Mouse (Mus musculus) midbrain, postnatal 0 days (tissue): ENCODE data around the gene Hspa1l. TPM values are rescaled to one million over a fixed set of nuclear protein-coding genes. Genes with fewer than 3 reads are reported as not detected.
"Not testable (repeated sequence)": the region's sequence is repeated elsewhere in the genome, so short reads cannot be mapped to it uniquely, and the experiment has no call there.

Experiments used
- ATAC-seq: fragments of 200-750 bp; cut with Nextera tagmentation; 2 replicates; pipeline ENCODE4 v1.8.0; 2017; ENCODE audit warnings: moderate number of reproducible peaks, mild to moderate bottlenecking, moderate TSS enrichment, moderate library complexity; ENCODE audit not compliant: low FRiP score
- DNase-seq: peaks from one replicate; pipeline ENCODE4 v3.0.0-alpha.2; 2015; ENCODE audit warnings: low spot score
- H3K27ac ChIP-seq: fragments of 300-500 bp; sonication (generic); 2 replicates; pipeline ENCODE4 v1.5.1; 2014; ENCODE audit warnings: low read depth, mild to moderate bottlenecking, low read length, mixed read lengths
- H3K27me3 ChIP-seq: fragments of 300-500 bp; sonication (generic); 2 replicates; pipeline ENCODE4 v1.6.1; 2014; ENCODE audit warnings: low read length, control low read depth, mixed read lengths; ENCODE audit not compliant: insufficient read depth
- H3K36me3 ChIP-seq: fragments of 300-500 bp; sonication (generic); 2 replicates; pipeline ENCODE4 v1.6.1; 2014; ENCODE audit warnings: low read length, control low read depth, mixed read lengths; ENCODE audit not compliant: insufficient read depth
- H3K4me1 ChIP-seq: fragments of 300-500 bp; sonication (generic); 2 replicates; pipeline ENCODE4 v1.6.1; 2014; ENCODE audit warnings: mild to moderate bottlenecking, control low read depth, antibody characterized with exemption, low read length, mixed read lengths; ENCODE audit not compliant: insufficient read depth
- H3K4me2 ChIP-seq: fragments of 300-500 bp; sonication (generic); 2 replicates; pipeline ENCODE4 v1.6.1; 2014; ENCODE audit warnings: low read depth, mild to moderate bottlenecking, low read length, mixed read lengths; ENCODE audit not compliant: poor library complexity, severe bottlenecking
- H3K4me3 ChIP-seq: fragments of 300-500 bp; sonication (generic); 2 replicates; pipeline ENCODE4 v1.5.1; 2014; ENCODE audit warnings: low read depth, mild to moderate bottlenecking, low read length, moderate library complexity
- H3K9ac ChIP-seq: fragments of 300-500 bp; sonication (generic); replicated peaks from 2 replicates; pipeline ENCODE4 v1.6.1; 2014; ENCODE audit warnings: mild to moderate bottlenecking, low read length, moderate library complexity, mixed read lengths; ENCODE audit not compliant: poor library complexity, severe bottlenecking
- H3K9me3 ChIP-seq: fragments of 300-500 bp; sonication (generic); 2 replicates; pipeline ENCODE4 v1.6.1; 2016; ENCODE audit warnings: low read length, control low read depth
- CTCF ChIP-seq: IDR thresholded peaks from 2 replicates; pipeline ENCODE4 v1.5.1; 2016; ENCODE audit warnings: antibody characterized with exemption, mild to moderate bottlenecking
- WGBS: fragments of 180-500 bp; shearing (Covaris S2); extraction: QIAGEN DNeasy Blood & Tissue Kit; methylation state at CpG from one replicate; pipeline ENCODE4 v1.1.7; 2014; 5-methylcytosine and 5-hydroxymethylcytosine counted together
- polyA plus RNA-seq: library from polyadenylated mRNA; unstranded; fragments of >200 nt; fragmentation: Nextera tagmentation; extraction: Ambion mirVana; gene quantifications from 2 replicates; pipeline ENCODE4 v1.2.1, GENCODE M21; 2015
- total RNA-seq: library from RNA; depleted of rRNA; stranded (reverse); fragments of >200 nt; gene quantifications from 2 replicates; pipeline ENCODE4 v1.2.3, GENCODE M21; 2014

The Hspa1l gene
- total and polyA plus RNA-seq, 2 experiments from 2014 or later: 0.73 to 1.4 TPM

DNA sequence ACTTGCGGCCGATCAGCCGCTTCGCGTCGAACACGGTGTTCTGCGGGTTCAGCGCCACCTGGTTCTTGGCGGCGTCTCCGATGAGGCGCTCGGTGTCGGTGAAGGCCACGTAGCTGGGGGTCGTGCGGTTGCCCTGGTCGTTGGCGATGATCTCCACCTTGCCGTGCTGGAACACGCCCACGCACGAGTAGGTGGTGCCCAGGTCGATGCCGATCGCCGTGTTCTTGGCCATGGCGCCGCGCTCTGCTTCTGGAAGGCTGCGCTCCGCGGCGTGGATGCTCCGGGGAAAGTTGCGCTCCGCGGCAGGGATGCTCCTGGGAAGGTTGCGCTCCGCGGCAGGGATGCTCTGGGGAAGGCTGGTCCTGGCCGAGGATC is 822 bp upstream of the Hspa1l start:
- not testable (repeated sequence) for H3K4me1 ChIP-seq, H3K9ac ChIP-seq, H3K36me3 ChIP-seq, ATAC-seq, DNase-seq, H3K9me3 ChIP-seq, H3K27ac ChIP-seq
- Histone ChIP-seq H3K4me3 (peak overlapping the region; percentile 37), H3K4me2 (peak overlapping the region; percentile 64; the same call in 1 of the 2 replicates), H3K27me3 (peaks cover 18% of the 10 kb centered on the region)
- WGBS: under 1% methylated on average over 14 of the region's 43 CpGs

DNA sequence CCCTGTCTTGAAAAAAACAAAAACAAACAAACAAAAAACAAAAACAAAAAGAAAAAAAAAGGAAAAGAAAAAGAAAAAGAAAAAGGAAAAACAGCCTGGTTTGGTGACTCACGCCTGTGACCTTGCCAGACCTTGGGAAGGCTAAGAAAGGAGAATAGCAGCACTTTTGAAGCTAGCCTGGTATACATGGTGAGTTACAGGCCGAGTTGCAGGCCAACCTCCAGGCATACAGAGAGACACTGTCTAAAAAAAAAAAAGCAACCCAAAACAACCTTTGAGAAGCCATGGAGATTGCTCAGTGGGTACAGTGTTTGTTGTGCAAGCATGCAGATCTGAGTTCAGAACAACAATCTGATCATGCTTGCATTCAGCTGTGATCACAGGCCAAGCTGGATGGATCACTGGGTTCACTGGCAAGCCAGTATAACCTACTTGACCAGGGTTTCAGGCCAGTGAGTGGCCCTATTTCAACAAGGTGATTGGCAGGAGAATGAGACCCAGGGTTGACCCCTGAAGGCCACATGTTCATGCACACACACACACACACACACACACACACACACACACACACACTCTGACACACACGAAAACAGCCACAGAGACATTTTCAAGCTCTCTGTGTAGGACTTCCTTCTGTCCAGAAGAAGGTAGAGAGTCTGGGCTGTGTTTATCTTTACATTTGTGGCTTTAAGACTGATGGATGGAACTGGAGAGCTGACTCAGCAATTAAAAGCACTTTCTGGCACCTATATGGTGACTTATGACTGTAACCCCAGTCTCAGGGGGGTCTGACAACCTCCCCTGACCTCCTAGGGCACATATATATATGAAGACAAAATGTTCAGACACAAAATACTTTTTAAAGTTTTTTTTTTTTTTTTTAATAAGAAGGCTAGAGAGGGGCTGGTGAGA is 3.3 kb downstream of the Hspa1l start:
- Histone ChIP-seq H3K27ac (no peak overlapping the region), H3K4me2 (no peak overlapping the region), H3K4me3 (no peak overlapping the region), H3K27me3 (no peaks in the 10 kb centered on the region), H3K9me3 (no peaks in the 10 kb centered on the region), H3K36me3 (no peaks in the 10 kb centered on the region), H3K4me1 (peaks cover 4% of the 10 kb centered on the region; the same call in 1 of the 2 replicates), H3K9ac (no peak overlapping the region)
- DNase-seq (no peak), ATAC-seq (no peak)
- WGBS: 81% methylated on average over 3 of the region's 3 CpGs
- TF ChIP-seq CTCF: no peak

DNA sequence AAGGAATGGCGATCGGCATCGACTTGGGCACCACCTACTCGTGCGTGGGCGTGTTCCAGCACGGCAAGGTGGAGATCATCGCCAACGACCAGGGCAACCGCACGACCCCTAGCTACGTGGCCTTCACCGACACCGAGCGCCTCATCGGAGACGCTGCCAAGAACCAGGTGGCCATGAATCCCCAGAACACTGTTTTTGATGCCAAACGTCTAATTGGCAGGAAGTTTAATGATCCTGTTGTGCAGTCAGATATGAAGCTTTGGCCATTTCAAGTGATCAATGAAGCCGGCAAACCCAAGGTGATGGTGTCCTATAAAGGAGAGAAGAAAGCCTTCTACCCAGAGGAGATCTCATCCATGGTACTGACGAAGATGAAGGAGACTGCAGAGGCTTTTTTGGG is 4.5 kb downstream of the Hspa1l start:
- Histone ChIP-seq H3K4me3 (no peak overlapping the region), H3K4me2 (no peak overlapping the region), H3K4me1 (peaks cover 4% of the 10 kb centered on the region; the same call in 1 of the 2 replicates), H3K9ac (no peak overlapping the region), H3K27me3 (no peaks in the 10 kb centered on the region), H3K27ac (no peak overlapping the region), H3K9me3 (no peaks in the 10 kb centered on the region), H3K36me3 (no peaks in the 10 kb centered on the region)
- 96% methylated on average over 20 of the region's 20 CpGs for whole genome bisulfite sequencing
- no peak for TF ChIP-seq CTCF
- ATAC-seq (no peak), DNase-seq (no peak)

DNA sequence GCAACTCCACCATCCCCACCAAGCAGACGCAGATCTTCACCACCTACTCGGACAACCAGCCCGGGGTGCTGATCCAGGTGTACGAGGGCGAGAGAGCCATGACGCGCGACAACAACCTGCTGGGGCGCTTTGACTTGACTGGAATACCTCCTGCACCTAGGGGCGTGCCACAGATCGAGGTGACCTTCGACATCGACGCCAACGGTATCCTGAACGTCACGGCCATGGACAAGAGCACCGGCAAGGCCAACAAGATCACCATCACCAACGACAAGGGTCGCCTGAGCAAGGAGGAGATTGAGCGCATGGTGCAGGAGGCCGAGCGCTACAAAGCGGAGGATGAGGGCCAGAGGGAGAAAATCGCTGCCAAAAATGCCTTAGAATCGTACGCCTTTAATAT is 5.7 kb downstream of the Hspa1l start:
- no peaks in the 10 kb centered on the region for H3K36me3 ChIP-seq
- H3K9ac ChIP-seq: no peak overlapping the region
- H3K27ac ChIP-seq: no peak overlapping the region
- no peaks in the 10 kb centered on the region for H3K9me3 ChIP-seq
- ATAC-seq (no peak), DNase-seq (no peak)
- no peaks in the 10 kb centered on the region; the same call in 1 of the 2 replicates for H3K4me1 ChIP-seq
- 90% methylated on average over 27 of the region's 27 CpGs for WGBS
- no peak overlapping the region for H3K4me3 ChIP-seq
- no peak overlapping the region for H3K4me2 ChIP-seq
- no peaks in the 10 kb centered on the region for H3K27me3 ChIP-seq
- no peak for TF ChIP-seq CTCF

DNA sequence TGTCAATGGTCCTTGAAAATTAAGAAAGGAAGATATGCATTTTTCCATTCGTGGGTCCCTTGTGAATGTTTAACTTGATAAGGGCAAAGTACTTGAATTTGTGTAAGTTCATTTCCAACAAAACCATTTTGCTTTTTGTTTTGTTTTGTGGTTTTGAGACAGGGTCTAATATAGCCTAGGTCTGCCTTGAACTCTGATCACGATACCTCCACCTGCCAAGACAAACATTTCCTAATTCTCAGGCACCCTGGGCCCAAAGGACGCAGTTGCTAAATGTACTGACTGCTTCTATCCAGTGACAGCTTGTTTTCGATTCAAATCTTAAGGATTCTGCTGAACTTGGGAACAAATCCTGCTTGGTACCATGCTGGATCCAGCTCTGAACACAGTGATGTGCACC is 7.1 kb downstream of the Hspa1l start:
- no peak for TF ChIP-seq CTCF
- WGBS: 94% methylated on average over 4 of the region's 4 CpGs
- H3K9me3 ChIP-seq: no peaks in the 10 kb centered on the region
- H3K27me3 ChIP-seq: no peaks in the 10 kb centered on the region
- H3K36me3 ChIP-seq: no peaks in the 10 kb centered on the region
- H3K27ac ChIP-seq: no peak overlapping the region
- DNase-seq (no peak), ATAC-seq (no peak)
- no peak overlapping the region for H3K9ac ChIP-seq
- H3K4me3 ChIP-seq: no peak overlapping the region
- no peaks in the 10 kb centered on the region; the same call in 1 of the 2 replicates for H3K4me1 ChIP-seq
- no peak overlapping the region for H3K4me2 ChIP-seq

DNA sequence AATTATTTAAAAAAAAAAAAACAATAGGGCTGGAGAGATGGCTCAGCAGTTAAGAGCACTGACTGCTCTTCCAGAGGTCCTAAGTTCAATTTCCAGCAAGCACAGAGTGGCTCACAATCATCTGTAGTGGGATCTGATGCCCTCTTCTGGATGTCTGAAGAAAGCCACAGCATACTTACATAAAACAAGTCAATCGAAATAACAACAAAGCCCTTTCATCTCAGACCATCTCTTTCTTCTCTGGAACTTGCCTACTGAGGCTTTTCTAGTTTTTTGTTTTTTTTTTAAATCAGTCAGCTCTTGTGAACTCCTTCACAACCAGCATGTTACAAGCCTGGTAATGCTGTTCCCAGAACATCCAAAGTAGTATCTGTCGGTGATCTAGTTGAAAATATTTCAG is 8.2 kb downstream of the Hspa1l start:
- peaks cover under 1% of the 10 kb centered on the region for H3K36me3 ChIP-seq
- H3K9me3 ChIP-seq: no peaks in the 10 kb centered on the region
- peak overlapping the region; percentile 20; the same call in 1 of the 2 replicates for H3K9ac ChIP-seq
- ATAC-seq: no peak
- peak overlapping the region; percentile 99 for H3K4me2 ChIP-seq
- peak; percentile 74 for TF ChIP-seq CTCF
- H3K4me3 ChIP-seq: peak overlapping the region; percentile 81
- H3K4me1 ChIP-seq: no peaks in the 10 kb centered on the region; the same call in 1 of the 2 replicates
- no peaks in the 10 kb centered on the region for H3K27me3 ChIP-seq
- 18% methylated on average over 2 of the region's 2 CpGs for WGBS
- H3K27ac ChIP-seq: no peak overlapping the region
- DNase-seq: peak; percentile 65
